Mouse (Mus musculus): ENCODE results near the gene Zswim3. TPM values are rescaled to one million over a fixed set of nuclear protein-coding genes. Genes with fewer than 3 reads are reported as not detected.
A peak's percentile ranks its signal among the peaks of the same experiment; 100 is the strongest.

Zswim3 gene
- 14.2 and 16.7 TPM in 2 replicates for polyA plus RNA-seq (2015; fragmentation: Nextera tagmentation; extraction: Ambion mirVana)

DNA sequence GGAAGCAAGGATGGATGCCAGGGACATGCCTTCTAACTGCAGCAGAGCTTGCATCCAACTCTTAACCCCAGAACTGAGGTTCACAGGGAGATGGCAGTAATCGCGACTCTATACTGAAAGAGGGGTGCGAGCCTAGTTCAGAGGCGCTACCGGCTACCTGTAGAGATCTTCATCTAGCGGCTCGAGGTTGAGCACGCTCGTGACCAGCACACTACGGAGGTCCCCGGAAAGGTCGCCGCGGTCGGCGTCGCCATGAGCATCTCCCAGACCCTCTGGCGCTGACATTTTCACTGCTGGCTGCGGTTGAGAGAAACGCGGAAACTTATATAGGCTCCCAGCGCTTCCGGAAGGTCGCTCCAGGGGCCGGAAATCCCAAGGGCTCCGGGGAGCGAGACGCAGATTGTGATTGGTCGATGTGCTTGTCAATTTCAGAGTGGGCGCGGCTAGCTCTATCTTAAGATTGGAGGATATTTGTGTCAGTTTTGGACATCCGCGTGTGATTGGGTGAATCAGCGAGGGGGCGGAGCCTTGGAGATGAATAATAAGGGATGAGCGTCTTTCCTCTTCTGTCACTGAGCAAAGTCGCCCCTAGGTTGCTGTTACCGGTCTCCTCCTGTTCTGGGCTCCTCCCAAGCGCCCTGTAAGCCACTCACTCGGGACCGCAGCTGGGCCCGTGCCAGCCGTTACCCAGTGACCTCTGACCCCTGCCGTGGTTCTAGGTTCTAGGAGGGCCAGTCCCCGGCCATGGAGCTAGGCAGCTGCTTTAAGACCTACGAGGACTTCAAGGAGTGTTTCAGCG, at the start of gene Zswim3, which contains the start of gene Acot8:
Gene Zswim3 (plus strand): TSS at position 566 of the 799 bp plus-strand sequence.
Gene Acot8 (minus strand): TSS at position 350 of the 799 bp plus-strand sequence.
- H3K36me3 ChIP-seq: peaks cover 34% of the 10 kb centered on the region
- no peaks in the 10 kb centered on the region for H3K9me3 ChIP-seq
- peak within 1 kb of the TSS; percentile 83 for H3K9ac ChIP-seq
- peak within 1 kb of the TSS; percentile 92 for H3K27ac ChIP-seq (replicated peaks)
- WGBS: under 1% methylated on average over 46 of the region's 47 CpGs
- peak within 1 kb of the TSS; percentile 84 for H3K4me2 ChIP-seq
- peaks cover 40% of the 10 kb centered on the region for H3K4me1 ChIP-seq (replicated peaks)
- H3K4me3 ChIP-seq: peak within 1 kb of the TSS; percentile 80
- peak; percentile 97 for ATAC-seq (ENCODE audit: low read depth)
- H3K27me3 ChIP-seq: no peaks in the 10 kb centered on the region

DNA sequence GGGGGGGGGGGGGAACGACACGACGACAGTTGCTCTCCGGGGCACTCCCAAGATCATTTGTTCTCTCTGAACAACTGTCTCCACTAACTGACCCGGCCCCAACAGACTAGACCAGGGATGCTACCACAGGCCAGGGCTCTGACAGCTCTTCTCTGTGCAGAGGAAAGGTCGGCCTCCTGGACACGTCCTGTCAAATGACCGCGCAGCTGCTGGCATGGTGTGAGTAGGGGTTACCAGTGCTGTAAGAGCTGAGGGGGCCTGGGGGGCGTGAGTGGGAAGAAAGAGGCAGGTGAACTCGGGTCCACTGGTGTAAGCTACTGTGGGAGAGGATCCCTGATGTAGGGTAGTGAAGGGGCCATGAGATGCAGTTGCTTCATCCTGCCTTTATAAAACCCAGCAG, 47.1 kb upstream of the Zswim3 start:
- ATAC-seq (ENCODE audit: low read depth): no peak
- WGBS: 88% methylated on average over 11 of the region's 11 CpGs
- H3K9me3 ChIP-seq: no peaks in the 10 kb centered on the region

DNA sequence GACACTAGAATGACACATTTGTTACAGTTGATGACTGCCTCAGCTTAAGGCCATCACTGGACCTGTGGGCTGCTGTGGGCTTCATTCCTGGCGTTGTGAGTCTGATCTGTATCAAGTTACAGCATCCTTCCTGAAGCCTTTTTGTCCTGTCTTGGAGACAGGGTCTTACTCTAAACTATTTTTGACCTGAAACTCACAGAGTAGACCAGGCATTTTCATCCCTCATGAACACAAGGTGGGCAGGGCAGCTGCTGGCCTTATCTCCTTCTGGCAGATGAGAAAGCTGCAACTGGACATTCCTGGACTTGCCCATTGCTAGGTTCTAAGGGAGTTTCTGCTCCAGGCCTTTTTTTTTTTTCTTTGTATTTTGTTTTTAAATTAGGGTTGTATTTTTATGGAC, 46.2 kb upstream of the Zswim3 start:
- WGBS: 78% methylated on average over 1 of the region's 1 CpGs
- no peaks in the 10 kb centered on the region for H3K9me3 ChIP-seq
- no peak overlapping the region for H3K4me2 ChIP-seq
- H3K36me3 ChIP-seq: peaks cover 100% of the 10 kb centered on the region
- no peak overlapping the region for H3K4me3 ChIP-seq
- H3K4me1 ChIP-seq (replicated peaks): no peaks in the 10 kb centered on the region
- H3K27me3 ChIP-seq: no peaks in the 10 kb centered on the region
- H3K9ac ChIP-seq: no peak overlapping the region
- no peak for ATAC-seq (ENCODE audit: low read depth)
- H3K27ac ChIP-seq (replicated peaks): no peak overlapping the region

More for the DNA sequence above, 47.1 kb upstream of the Zswim3 start:
- Histone ChIP-seq H3K27me3 (no peaks in the 10 kb centered on the region), H3K4me3 (no peak overlapping the region), H3K36me3 (peaks cover 98% of the 10 kb centered on the region), H3K27ac (replicated peaks) (no peak overlapping the region), H3K4me1 (replicated peaks) (no peaks in the 10 kb centered on the region), H3K9ac (no peak overlapping the region), H3K4me2 (no peak overlapping the region)

DNA sequence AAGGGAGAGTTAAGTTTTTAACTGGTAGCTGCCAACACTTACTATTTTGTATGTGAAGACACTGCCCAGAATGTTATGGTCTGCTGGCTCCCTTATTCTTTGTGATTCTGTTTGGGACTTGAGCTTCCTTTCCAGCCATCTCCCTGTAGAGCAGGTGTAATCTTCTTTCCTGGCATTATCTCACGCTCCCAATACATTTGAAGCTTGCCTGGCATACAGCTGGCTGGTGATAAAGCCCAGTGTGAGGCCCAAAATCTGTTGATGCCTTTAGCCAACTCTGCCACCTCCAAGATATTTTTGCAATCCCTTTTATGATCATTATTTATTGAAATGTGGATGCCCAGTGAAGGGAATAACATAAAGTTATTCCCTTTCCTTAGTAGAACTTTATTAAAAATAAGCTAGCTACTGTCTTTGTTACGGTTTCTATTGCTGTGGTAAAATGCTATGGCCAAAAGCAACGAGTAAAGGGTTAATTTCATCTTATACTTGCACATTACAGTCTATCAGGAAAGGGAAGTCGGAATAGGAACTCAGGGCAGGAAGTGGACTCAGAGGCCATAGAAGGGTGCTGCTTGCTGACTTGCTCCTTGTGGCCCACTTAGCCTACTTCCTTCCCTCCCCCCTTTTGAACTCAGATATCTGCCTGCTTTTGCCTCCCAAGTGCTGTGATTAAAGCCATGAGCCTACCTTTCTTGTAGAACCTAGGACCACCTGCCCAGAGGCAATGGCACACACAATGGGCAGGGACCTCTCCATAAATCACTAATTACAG, 44.7 kb upstream of the Zswim3 start:
- Histone ChIP-seq H3K27me3 (no peaks in the 10 kb centered on the region), H3K4me1 (replicated peaks) (no peaks in the 10 kb centered on the region), H3K4me3 (no peak overlapping the region), H3K4me2 (no peak overlapping the region), H3K36me3 (peaks cover 93% of the 10 kb centered on the region), H3K27ac (replicated peaks) (no peak overlapping the region), H3K9me3 (no peaks in the 10 kb centered on the region), H3K9ac (no peak overlapping the region)
- no peak for ATAC-seq (ENCODE audit: low read depth)
- WGBS: 93% methylated on average over 4 of the region's 4 CpGs

DNA sequence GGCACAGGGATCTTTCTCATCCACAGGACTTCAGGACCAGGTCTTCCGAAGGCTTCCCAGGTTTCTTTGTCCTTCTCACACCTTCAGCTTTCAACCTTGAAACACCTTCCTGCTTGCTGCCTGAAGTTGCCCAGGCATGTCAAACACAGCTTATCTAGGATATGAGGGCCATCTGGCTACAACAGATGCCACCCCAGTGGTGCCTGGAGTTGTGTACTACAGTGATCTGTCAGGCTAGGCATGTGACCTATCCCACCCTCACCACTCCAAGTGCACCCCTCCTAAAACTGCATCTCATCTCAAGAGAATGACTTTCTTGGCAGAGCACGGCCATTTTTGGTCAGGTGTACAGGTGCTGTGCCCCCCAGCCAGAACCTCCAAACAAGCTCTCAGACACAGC, 43.4 kb upstream of the Zswim3 start:
- Histone ChIP-seq H3K4me3 (no peak overlapping the region), H3K36me3 (peaks cover 93% of the 10 kb centered on the region), H3K9me3 (no peaks in the 10 kb centered on the region), H3K4me2 (no peak overlapping the region), H3K27me3 (no peaks in the 10 kb centered on the region), H3K9ac (no peak overlapping the region), H3K4me1 (replicated peaks) (no peaks in the 10 kb centered on the region), H3K27ac (replicated peaks) (no peak overlapping the region)
- 97% methylated on average over 2 of the region's 2 CpGs for WGBS
- ATAC-seq (ENCODE audit: low read depth): no peak

DNA sequence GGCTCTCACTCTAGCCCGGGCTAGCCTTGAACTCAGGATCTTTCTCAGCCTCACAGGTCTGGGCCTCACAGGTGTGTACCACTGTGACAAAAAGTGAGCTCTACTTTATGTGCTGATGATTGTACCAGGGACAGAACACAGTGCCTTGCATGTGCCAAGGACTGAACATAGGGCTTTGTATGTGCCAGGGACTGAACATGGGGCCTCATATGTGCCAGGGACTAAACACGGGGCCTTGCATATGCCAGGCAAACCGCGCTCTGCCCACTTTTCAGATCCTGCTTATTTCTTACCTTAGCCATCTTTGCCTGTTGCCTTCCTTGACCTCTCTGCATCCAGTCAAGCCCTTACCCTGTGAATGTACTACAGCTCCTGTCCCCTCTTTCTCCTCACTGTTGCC, 42.9 kb upstream of the Zswim3 start:
- Histone ChIP-seq H3K27me3 (no peaks in the 10 kb centered on the region), H3K9me3 (no peaks in the 10 kb centered on the region), H3K36me3 (peaks cover 93% of the 10 kb centered on the region), H3K4me1 (replicated peaks) (no peaks in the 10 kb centered on the region), H3K27ac (replicated peaks) (no peak overlapping the region), H3K4me2 (no peak overlapping the region), H3K4me3 (no peak overlapping the region), H3K9ac (no peak overlapping the region)
- ATAC-seq (ENCODE audit: low read depth): no peak
- WGBS: 96% methylated on average over 4 of the region's 4 CpGs

DNA sequence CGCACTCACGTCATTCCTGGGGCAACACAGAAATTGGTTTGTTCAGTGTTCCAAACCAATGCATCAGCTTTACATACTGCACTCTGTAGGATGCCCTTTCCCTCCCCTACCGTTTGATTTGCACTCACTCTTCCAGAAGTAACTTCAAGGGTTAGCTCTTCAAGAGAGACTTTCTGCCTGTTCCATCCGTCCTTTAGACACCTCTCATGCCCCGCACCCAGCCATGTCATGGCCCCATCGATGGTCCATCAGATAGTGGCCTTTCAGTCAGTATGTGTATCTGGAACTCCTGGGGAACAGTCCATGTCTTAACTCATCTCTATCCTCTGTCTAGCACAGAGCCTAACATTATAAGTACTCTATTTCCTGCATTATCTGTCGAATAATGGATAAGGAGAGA, 42.3 kb upstream of the Zswim3 start:
- Histone ChIP-seq H3K9ac (no peak overlapping the region), H3K4me2 (no peak overlapping the region), H3K36me3 (peaks cover 93% of the 10 kb centered on the region), H3K9me3 (no peaks in the 10 kb centered on the region), H3K4me1 (replicated peaks) (no peaks in the 10 kb centered on the region), H3K4me3 (no peak overlapping the region), H3K27ac (replicated peaks) (no peak overlapping the region), H3K27me3 (no peaks in the 10 kb centered on the region)
- WGBS: 91% methylated on average over 7 of the region's 7 CpGs
- ATAC-seq (ENCODE audit: low read depth): no peak

DNA sequence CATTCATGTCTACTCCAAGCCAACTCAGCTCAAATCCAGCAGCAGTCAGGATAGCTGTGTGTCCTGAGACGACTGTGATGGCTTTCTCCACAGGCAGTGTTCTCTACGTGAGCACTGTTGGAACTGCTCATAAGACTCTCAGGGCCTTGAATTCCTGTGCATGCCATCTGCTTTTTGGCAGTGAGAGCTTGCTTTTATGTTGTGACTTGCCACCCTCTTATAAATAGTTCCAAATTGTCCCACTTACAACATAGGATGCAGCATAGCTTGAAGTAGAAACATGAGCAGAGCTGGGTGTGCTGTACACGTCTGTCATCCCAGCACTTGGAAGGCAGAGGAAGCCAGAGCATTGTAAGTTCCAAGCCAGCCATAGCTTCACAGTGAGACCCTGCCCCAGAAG, 39.1 kb upstream of the Zswim3 start:
- no peak overlapping the region for H3K4me3 ChIP-seq
- peaks cover 11% of the 10 kb centered on the region for H3K4me1 ChIP-seq (replicated peaks)
- no peaks in the 10 kb centered on the region for H3K27me3 ChIP-seq
- H3K9me3 ChIP-seq: no peaks in the 10 kb centered on the region
- WGBS: 81% methylated on average over 3 of the region's 3 CpGs
- ATAC-seq (ENCODE audit: low read depth): no peak
- no peak overlapping the region for H3K9ac ChIP-seq
- no peak overlapping the region for H3K4me2 ChIP-seq
- no peak overlapping the region for H3K27ac ChIP-seq (replicated peaks)
- peaks cover 70% of the 10 kb centered on the region for H3K36me3 ChIP-seq

DNA sequence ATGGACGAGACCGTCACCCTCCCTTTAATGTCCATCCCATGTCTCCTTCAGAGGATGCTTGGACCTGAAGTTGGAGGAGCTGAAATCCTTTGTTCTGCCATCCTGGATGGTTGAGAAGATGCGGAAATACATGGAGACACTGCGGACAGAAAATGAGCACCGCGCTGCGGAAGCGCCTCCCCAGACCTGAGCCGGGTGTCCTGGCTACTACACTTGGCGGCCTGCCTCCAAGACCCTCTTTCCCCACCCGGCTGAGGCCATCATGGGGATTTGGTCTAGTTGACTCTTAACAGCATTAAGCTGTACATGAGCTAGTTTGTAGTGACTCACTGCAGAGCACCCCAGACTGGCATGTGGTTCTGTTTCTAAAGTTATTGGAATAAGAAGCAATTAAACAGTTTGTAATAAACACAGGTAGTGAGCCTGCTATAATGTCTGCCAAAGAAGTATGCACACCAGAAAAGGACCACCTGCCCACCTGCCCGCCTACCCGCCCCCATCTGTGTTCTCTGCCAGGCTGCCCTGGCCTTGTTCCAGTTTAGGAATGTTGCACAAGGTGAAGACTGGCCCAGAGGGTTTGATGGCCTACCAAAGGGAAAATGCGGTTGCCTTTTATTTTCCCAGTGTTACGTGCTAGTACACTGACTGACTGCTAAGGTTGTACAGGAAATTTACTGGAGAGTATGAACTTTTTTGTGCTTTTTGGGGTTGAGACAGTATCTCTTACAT, 36.9 kb upstream of the Zswim3 start:
- no peaks in the 10 kb centered on the region for H3K9me3 ChIP-seq
- ATAC-seq (ENCODE audit: low read depth): no peak
- no peak overlapping the region for H3K27ac ChIP-seq (replicated peaks)
- peaks cover 26% of the 10 kb centered on the region for H3K4me1 ChIP-seq (replicated peaks)
- peaks cover 48% of the 10 kb centered on the region for H3K36me3 ChIP-seq
- no peak overlapping the region for H3K9ac ChIP-seq
- H3K4me3 ChIP-seq: no peak overlapping the region
- H3K4me2 ChIP-seq: no peak overlapping the region
- 96% methylated on average over 15 of the region's 15 CpGs for WGBS
- no peaks in the 10 kb centered on the region for H3K27me3 ChIP-seq

DNA sequence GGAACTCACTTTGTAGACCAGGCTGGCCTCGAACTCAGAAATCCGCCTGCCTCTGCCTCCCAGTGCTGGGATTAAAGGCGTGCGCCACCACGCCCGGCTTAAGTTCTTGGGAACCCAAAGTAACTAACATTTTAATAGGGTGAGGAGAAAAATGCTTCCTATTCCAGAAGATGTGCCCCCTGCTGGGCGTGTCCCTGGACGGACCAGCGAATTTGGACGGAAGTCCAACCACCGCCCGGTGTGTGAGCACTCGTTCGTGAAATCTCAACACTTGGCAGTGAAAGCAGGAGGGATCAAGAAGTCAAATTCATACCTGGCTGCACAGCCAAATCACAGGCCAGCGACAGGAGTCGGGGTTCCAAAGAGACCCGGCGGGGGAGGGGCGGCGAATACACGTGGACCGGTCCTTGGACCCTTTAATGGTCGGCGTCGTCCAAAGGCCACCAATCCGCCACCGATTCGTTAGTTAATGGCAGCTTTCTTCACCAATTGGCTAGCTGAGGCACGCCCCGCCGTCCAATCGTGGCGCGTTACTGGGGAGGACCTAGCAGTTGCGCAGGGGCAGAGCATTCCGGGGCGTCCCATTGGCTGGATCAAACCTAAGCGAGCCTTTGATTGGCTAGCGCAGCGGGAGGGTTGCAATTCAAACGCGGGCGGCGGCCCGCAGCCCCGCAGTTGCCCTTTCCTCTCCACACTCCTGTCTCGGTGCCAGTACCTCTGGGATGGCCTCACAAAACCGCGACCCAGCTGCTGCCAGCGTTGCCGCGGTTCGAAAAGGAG, 35.5 kb upstream of the Zswim3 start, which contains the start of gene Ube2c:
Gene Ube2c (plus strand): TSS at position 641 of the 780 bp plus-strand sequence.
- Histone ChIP-seq H3K4me2 (peak within 1 kb of the TSS; percentile 97), H3K36me3 (peaks cover 39% of the 10 kb centered on the region), H3K4me1 (replicated peaks) (peaks cover 26% of the 10 kb centered on the region), H3K27me3 (no peaks in the 10 kb centered on the region), H3K27ac (replicated peaks) (0 out of 2 replicates have a peak within 1 kb of the TSS, but pooled peaks have one; percentile 28), H3K4me3 (peak within 1 kb of the TSS; percentile 67), H3K9me3 (no peaks in the 10 kb centered on the region), H3K9ac (peak within 1 kb of the TSS; percentile 70)
- WGBS: 2% methylated on average over 53 of the region's 53 CpGs
- ATAC-seq (ENCODE audit: low read depth): peak; percentile 100

DNA sequence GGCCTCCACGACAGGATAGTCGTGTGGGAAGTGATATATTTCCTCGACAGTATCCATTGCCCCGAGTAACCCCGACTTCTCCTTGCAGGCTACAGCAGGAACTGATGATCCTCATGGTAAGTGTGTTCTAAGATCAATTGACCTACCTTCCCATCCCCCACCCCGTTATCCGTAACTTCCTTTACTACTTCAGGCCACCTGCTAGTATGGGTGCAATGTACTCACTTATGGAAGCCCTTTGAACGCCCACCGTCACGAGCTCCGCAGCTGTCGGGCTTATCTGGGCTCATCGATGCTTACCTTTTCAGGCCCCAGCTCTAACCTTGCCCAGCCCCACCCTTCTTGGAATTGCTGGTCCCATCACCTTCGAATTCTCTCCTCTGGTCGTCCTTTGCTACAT, 34.6 kb upstream of the Zswim3 start:
- H3K9ac ChIP-seq: peak overlapping the region; percentile 70
- H3K27me3 ChIP-seq: no peaks in the 10 kb centered on the region
- peak overlapping the region; percentile 67 for H3K4me3 ChIP-seq
- H3K4me1 ChIP-seq (replicated peaks): peaks cover 26% of the 10 kb centered on the region
- no peak overlapping the region for H3K27ac ChIP-seq (replicated peaks)
- peak overlapping the region; percentile 97 for H3K4me2 ChIP-seq
- WGBS: 4% methylated on average over 15 of the region's 15 CpGs
- peaks cover 32% of the 10 kb centered on the region for H3K36me3 ChIP-seq
- no peaks in the 10 kb centered on the region for H3K9me3 ChIP-seq
- peak; percentile 3; the same call in 1 of the 2 replicates for ATAC-seq (ENCODE audit: low read depth)

Measured in neural tube, embryonic 13.5 days (tissue).